Mouse (Mus musculus): Measurements from ENCODE around the gene Tex21. TPM values are rescaled to one million over a fixed set of nuclear protein-coding genes. Genes with fewer than 3 reads are reported as not detected.

Gene Tex21
- polyA plus RNA-seq (2012; ENCODE audit: insufficient read depth, low replicate concordance) = not detected in 2 replicates

GRCm38 (mm10) chr12:76246646-76247045 lies at the start of gene Tex21:
Gene Tex21, minus strand, starts transcription at chr12:76246746.
- peaks cover 2% of the 10 kb centered on the region for H3K27me3 ChIP-seq (replicated peaks)
- no peak for TF ChIP-seq GATA1 (IDR thresholded peaks at IDR 0.05; ENCODE audit: borderline replicate concordance, low read length)
- TF ChIP-seq FLI1 (IDR thresholded peaks at IDR 0.05; ENCODE audit: low read length) = no peak

GRCm38 (mm10) chr12:76293192-76293591 lies 46.6 kb upstream of the Tex21 start:
- Histone ChIP-seq H3K27me3 (replicated peaks) (no peaks in the 10 kb centered on the region), H3K9me3 (no peaks in the 10 kb centered on the region), H3K4me1 (peaks cover 31% of the 10 kb centered on the region), H3K4me3 (replicated peaks) (no peak overlapping the region), H3K36me3 (replicated peaks; ENCODE audit: low read length) (peaks cover 95% of the 10 kb centered on the region)
- TF ChIP-seq FLI1 (IDR thresholded peaks at IDR 0.05; ENCODE audit: low read length) (no peak), GATA1 (IDR thresholded peaks at IDR 0.05; ENCODE audit: borderline replicate concordance, low read length) (no peak)

More at GRCm38 (mm10) chr12:76246646-76247045, at the start of gene Tex21:
- peaks cover 7% of the 10 kb centered on the region; the same call in 1 of the 2 replicates for H3K4me1 ChIP-seq
- H3K9me3 ChIP-seq = peaks cover 6% of the 10 kb centered on the region; the same call in 1 of the 2 replicates
- H3K36me3 ChIP-seq (replicated peaks; ENCODE audit: low read length) = no peaks in the 10 kb centered on the region
- no peak within 1 kb of the TSS for H3K4me3 ChIP-seq (replicated peaks)

- H3K4me1 ChIP-seq = peaks cover 14% of the 10 kb centered on the region
- H3K4me3 ChIP-seq (replicated peaks) = no peak overlapping the region
- H3K27me3 ChIP-seq (replicated peaks) = no peaks in the 10 kb centered on the region
- no peaks in the 10 kb centered on the region for H3K9me3 ChIP-seq
- H3K36me3 ChIP-seq (replicated peaks; ENCODE audit: low read length) = peaks cover 91% of the 10 kb centered on the region
- TF ChIP-seq GATA1 (IDR thresholded peaks at IDR 0.05; ENCODE audit: borderline replicate concordance, low read length) (no peak), FLI1 (IDR thresholded peaks at IDR 0.05; ENCODE audit: low read length) (no peak)
Measured at GRCm38 (mm10) chr12:76290271-76290670, 43.7 kb upstream of the Tex21 start.

GRCm38 (mm10) chr12:76289428-76289827 lies 42.9 kb upstream of the Tex21 start:
- Histone ChIP-seq H3K9me3 (no peaks in the 10 kb centered on the region), H3K27me3 (replicated peaks) (no peaks in the 10 kb centered on the region), H3K36me3 (replicated peaks; ENCODE audit: low read length) (peaks cover 89% of the 10 kb centered on the region), H3K4me1 (peaks cover 12% of the 10 kb centered on the region), H3K4me3 (replicated peaks) (no peak overlapping the region)
- TF ChIP-seq GATA1 (IDR thresholded peaks at IDR 0.05; ENCODE audit: borderline replicate concordance, low read length) = no peak
- TF ChIP-seq FLI1 (IDR thresholded peaks at IDR 0.05; ENCODE audit: low read length) = no peak

- Histone ChIP-seq H3K4me1 (peaks cover 6% of the 10 kb centered on the region), H3K4me3 (replicated peaks) (no peak overlapping the region), H3K27me3 (replicated peaks) (no peaks in the 10 kb centered on the region), H3K36me3 (replicated peaks; ENCODE audit: low read length) (peaks cover 89% of the 10 kb centered on the region), H3K9me3 (no peaks in the 10 kb centered on the region)
- TF ChIP-seq FLI1 (IDR thresholded peaks at IDR 0.05; ENCODE audit: low read length) (no peak), GATA1 (IDR thresholded peaks at IDR 0.05; ENCODE audit: borderline replicate concordance, low read length) (no peak)
Measured at GRCm38 (mm10) chr12:76288494-76288893, 41.9 kb upstream of the Tex21 start.

- no peaks in the 10 kb centered on the region for H3K27me3 ChIP-seq (replicated peaks)
- no peak overlapping the region for H3K4me3 ChIP-seq (replicated peaks)
- TF ChIP-seq FLI1 (IDR thresholded peaks at IDR 0.05; ENCODE audit: low read length) (no peak), GATA1 (IDR thresholded peaks at IDR 0.05; ENCODE audit: borderline replicate concordance, low read length) (no peak)
- no peaks in the 10 kb centered on the region for H3K9me3 ChIP-seq
- H3K36me3 ChIP-seq (replicated peaks; ENCODE audit: low read length) = peaks cover 91% of the 10 kb centered on the region
- peaks cover 1% of the 10 kb centered on the region; the same call in 1 of the 2 replicates for H3K4me1 ChIP-seq
Measured at GRCm38 (mm10) chr12:76287986-76288385, 41.4 kb upstream of the Tex21 start.

GRCm38 (mm10) chr12:76285418-76285817 lies 38.9 kb upstream of the Tex21 start:
- H3K36me3 ChIP-seq (replicated peaks; ENCODE audit: low read length) = peaks cover 91% of the 10 kb centered on the region
- H3K9me3 ChIP-seq = no peaks in the 10 kb centered on the region
- H3K4me3 ChIP-seq (replicated peaks) = no peak overlapping the region
- H3K27me3 ChIP-seq (replicated peaks) = no peaks in the 10 kb centered on the region
- TF ChIP-seq GATA1 (IDR thresholded peaks at IDR 0.05; ENCODE audit: borderline replicate concordance, low read length) (no peak), FLI1 (IDR thresholded peaks at IDR 0.05; ENCODE audit: low read length) (no peak)
- peaks cover 4% of the 10 kb centered on the region for H3K4me1 ChIP-seq

GRCm38 (mm10) chr12:76282532-76283173 lies 36.1 kb upstream of the Tex21 start:
- H3K27me3 ChIP-seq (replicated peaks) = no peaks in the 10 kb centered on the region

GRCm38 (mm10) chr12:76282132-76282531 lies 35.6 kb upstream of the Tex21 start:
- H3K36me3 ChIP-seq (replicated peaks; ENCODE audit: low read length) = peaks cover 94% of the 10 kb centered on the region
- TF ChIP-seq GATA1 (IDR thresholded peaks at IDR 0.05; ENCODE audit: borderline replicate concordance, low read length) = no peak
- no peak for TF ChIP-seq FLI1 (IDR thresholded peaks at IDR 0.05; ENCODE audit: low read length)

More at GRCm38 (mm10) chr12:76282532-76283173, 36.1 kb upstream of the Tex21 start:
- peaks cover 4% of the 10 kb centered on the region for H3K4me1 ChIP-seq
- H3K4me3 ChIP-seq (replicated peaks) = no peak overlapping the region
- TF ChIP-seq GATA1 (IDR thresholded peaks at IDR 0.05; ENCODE audit: borderline replicate concordance, low read length) (no peak), FLI1 (IDR thresholded peaks at IDR 0.05; ENCODE audit: low read length) (no peak)
- peaks cover 94% of the 10 kb centered on the region for H3K36me3 ChIP-seq (replicated peaks; ENCODE audit: low read length)
- H3K9me3 ChIP-seq = no peaks in the 10 kb centered on the region

GRCm38 (mm10) chr12:76281111-76281660 lies 34.6 kb upstream of the Tex21 start:
- Histone ChIP-seq H3K9me3 (no peaks in the 10 kb centered on the region), H3K4me3 (replicated peaks) (no peak overlapping the region), H3K4me1 (peaks cover 4% of the 10 kb centered on the region), H3K36me3 (replicated peaks; ENCODE audit: low read length) (peaks cover 97% of the 10 kb centered on the region), H3K27me3 (replicated peaks) (no peaks in the 10 kb centered on the region)
- TF ChIP-seq GATA1 (IDR thresholded peaks at IDR 0.05; ENCODE audit: borderline replicate concordance, low read length) (no peak), FLI1 (IDR thresholded peaks at IDR 0.05; ENCODE audit: low read length) (no peak)

More at GRCm38 (mm10) chr12:76282132-76282531, 35.6 kb upstream of the Tex21 start:
- peaks cover 4% of the 10 kb centered on the region for H3K4me1 ChIP-seq
- no peaks in the 10 kb centered on the region for H3K9me3 ChIP-seq
- H3K27me3 ChIP-seq (replicated peaks) = no peaks in the 10 kb centered on the region
- H3K4me3 ChIP-seq (replicated peaks) = no peak overlapping the region

Measured in megakaryocyte, embryonic 14.5 days (primary cell).